Mouse (Mus musculus) midbrain, postnatal 0 days (tissue): ENCODE measurements around the gene Esr1. TPM values are rescaled to one million over a fixed set of nuclear protein-coding genes. Genes with fewer than 3 reads are reported as not detected.

ENCODE experiments used
- ATAC-seq: fragments of 200-750 bp; cut with Nextera tagmentation; 2 replicates; pipeline ENCODE4 v1.8.0; 2017; ENCODE audit warnings: moderate number of reproducible peaks, mild to moderate bottlenecking, moderate TSS enrichment, moderate library complexity; ENCODE audit not compliant: low FRiP score
- DNase-seq: peaks from one replicate; pipeline ENCODE4 v3.0.0-alpha.2; 2015; ENCODE audit warnings: low spot score
- H3K27ac ChIP-seq: fragments of 300-500 bp; sonication (generic); 2 replicates; pipeline ENCODE4 v1.5.1; 2014; ENCODE audit warnings: low read depth, mild to moderate bottlenecking, low read length, mixed read lengths
- H3K27me3 ChIP-seq: fragments of 300-500 bp; sonication (generic); 2 replicates; pipeline ENCODE4 v1.6.1; 2014; ENCODE audit warnings: low read length, control low read depth, mixed read lengths; ENCODE audit not compliant: insufficient read depth
- H3K36me3 ChIP-seq: fragments of 300-500 bp; sonication (generic); 2 replicates; pipeline ENCODE4 v1.6.1; 2014; ENCODE audit warnings: low read length, control low read depth, mixed read lengths; ENCODE audit not compliant: insufficient read depth
- H3K4me1 ChIP-seq: fragments of 300-500 bp; sonication (generic); 2 replicates; pipeline ENCODE4 v1.6.1; 2014; ENCODE audit warnings: mild to moderate bottlenecking, control low read depth, antibody characterized with exemption, low read length, mixed read lengths; ENCODE audit not compliant: insufficient read depth
- H3K4me2 ChIP-seq: fragments of 300-500 bp; sonication (generic); 2 replicates; pipeline ENCODE4 v1.6.1; 2014; ENCODE audit warnings: low read depth, mild to moderate bottlenecking, low read length, mixed read lengths; ENCODE audit not compliant: poor library complexity, severe bottlenecking
- H3K4me3 ChIP-seq: fragments of 300-500 bp; sonication (generic); 2 replicates; pipeline ENCODE4 v1.5.1; 2014; ENCODE audit warnings: low read depth, mild to moderate bottlenecking, low read length, moderate library complexity
- H3K9ac ChIP-seq: fragments of 300-500 bp; sonication (generic); replicated peaks from 2 replicates; pipeline ENCODE4 v1.6.1; 2014; ENCODE audit warnings: mild to moderate bottlenecking, low read length, moderate library complexity, mixed read lengths; ENCODE audit not compliant: poor library complexity, severe bottlenecking
- H3K9me3 ChIP-seq: fragments of 300-500 bp; sonication (generic); 2 replicates; pipeline ENCODE4 v1.6.1; 2016; ENCODE audit warnings: low read length, control low read depth
- CTCF ChIP-seq: IDR thresholded peaks from 2 replicates; pipeline ENCODE4 v1.5.1; 2016; ENCODE audit warnings: antibody characterized with exemption, mild to moderate bottlenecking
- WGBS: fragments of 180-500 bp; shearing (Covaris S2); extraction: QIAGEN DNeasy Blood & Tissue Kit; methylation state at CpG from one replicate; pipeline ENCODE4 v1.1.7; 2014; 5-methylcytosine and 5-hydroxymethylcytosine counted together
- polyA plus RNA-seq: library from polyadenylated mRNA; unstranded; fragments of >200 nt; fragmentation: Nextera tagmentation; extraction: Ambion mirVana; gene quantifications from 2 replicates; pipeline ENCODE4 v1.2.1, GENCODE M21; 2015
- total RNA-seq: library from RNA; depleted of rRNA; stranded (reverse); fragments of >200 nt; gene quantifications from 2 replicates; pipeline ENCODE4 v1.2.3, GENCODE M21; 2014; rRNA removed

Esr1 gene
- 0.71 and 1.1 TPM in 2 replicates for total RNA-seq
- 0.74 and 0.84 TPM in 2 replicates for polyA plus RNA-seq

DNA sequence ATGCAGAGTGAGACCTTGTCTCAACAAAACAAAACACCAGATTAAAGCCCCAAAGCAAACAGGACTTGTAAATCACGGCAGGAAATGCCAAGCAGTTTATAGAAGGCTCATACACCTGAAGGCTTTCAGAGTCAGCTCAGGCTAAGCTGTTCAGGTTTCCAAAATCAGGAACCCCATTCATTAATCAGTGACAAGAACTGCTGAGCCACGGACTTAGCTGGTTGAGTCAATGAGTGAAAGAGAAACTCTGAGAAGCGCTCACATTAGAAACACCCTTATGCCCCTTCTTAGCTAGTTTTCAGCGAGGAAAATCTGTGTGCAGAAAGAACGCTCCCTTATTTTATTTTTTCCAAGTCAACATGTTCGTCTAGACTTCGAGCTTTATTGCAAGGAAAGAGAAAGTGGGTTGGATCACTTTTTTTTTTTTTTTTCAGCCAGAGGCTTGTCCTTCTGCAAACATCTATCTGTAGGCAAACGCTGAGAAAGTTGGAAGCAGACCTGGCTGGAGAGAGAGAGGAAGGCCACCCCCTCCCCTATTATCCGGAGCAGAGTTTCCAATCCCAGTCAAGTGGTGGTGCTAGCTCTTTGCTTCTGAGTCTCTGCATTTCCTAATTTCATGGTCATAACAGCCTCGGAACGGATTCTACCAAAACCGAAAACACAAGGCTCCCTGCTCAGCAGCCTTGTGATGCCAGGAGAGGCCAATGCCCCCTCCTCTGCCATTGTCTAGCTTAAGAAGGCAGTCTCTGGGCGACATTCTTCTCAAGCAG is at the start of gene Esr1:
TSS of gene Esr1 (plus strand) at position 208 of the 770 bp plus-strand sequence.
- peak; percentile 47 for TF ChIP-seq CTCF
- ATAC-seq, result no peak
- no peak within 1 kb of the TSS for H3K4me2 ChIP-seq

DNA sequence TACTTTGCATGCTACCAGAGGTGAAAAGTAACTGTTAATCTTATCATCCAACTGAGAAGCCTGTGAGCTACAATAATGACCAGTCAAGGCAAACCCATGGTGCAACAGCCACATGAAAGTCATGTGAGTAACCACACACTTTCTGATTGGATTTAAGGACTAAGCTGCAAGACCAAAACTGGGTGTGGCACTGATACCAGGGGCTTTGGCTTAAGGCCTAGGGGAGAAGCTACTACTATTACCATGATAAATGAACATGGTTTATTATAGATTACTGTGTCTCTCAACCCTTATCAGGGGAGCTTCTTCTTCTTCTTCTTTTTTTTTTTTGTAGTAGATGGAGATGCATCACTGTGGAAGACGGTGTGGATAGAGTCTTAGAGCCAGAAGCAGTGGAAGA is 46.2 kb upstream of the Esr1 start:
- no peaks in the 10 kb centered on the region for H3K36me3 ChIP-seq
- no peak overlapping the region for H3K9ac ChIP-seq
- TF ChIP-seq CTCF, result no peak
- H3K27me3 ChIP-seq, result no peaks in the 10 kb centered on the region
- no peaks in the 10 kb centered on the region for H3K4me1 ChIP-seq
- 89% methylated on average over 1 of the region's 1 CpGs for WGBS
- H3K4me3 ChIP-seq, result no peak overlapping the region
- no peak for ATAC-seq
- no peak overlapping the region for H3K4me2 ChIP-seq
- DNase-seq, result no peak
- no peaks in the 10 kb centered on the region for H3K9me3 ChIP-seq
- H3K27ac ChIP-seq, result no peak overlapping the region

More for the DNA sequence above, at the start of gene Esr1:
- 44% methylated on average over 13 of the region's 13 CpGs for WGBS
- no peak within 1 kb of the TSS for H3K27ac ChIP-seq
- no peaks in the 10 kb centered on the region for H3K9me3 ChIP-seq
- DNase-seq, result no peak
- H3K36me3 ChIP-seq, result no peaks in the 10 kb centered on the region
- no peaks in the 10 kb centered on the region for H3K27me3 ChIP-seq
- H3K4me3 ChIP-seq, result 0 out of 2 replicates have a peak within 1 kb of the TSS, but pooled peaks have one; percentile 5
- H3K4me1 ChIP-seq, result no peaks in the 10 kb centered on the region
- H3K9ac ChIP-seq, result no peak within 1 kb of the TSS

DNA sequence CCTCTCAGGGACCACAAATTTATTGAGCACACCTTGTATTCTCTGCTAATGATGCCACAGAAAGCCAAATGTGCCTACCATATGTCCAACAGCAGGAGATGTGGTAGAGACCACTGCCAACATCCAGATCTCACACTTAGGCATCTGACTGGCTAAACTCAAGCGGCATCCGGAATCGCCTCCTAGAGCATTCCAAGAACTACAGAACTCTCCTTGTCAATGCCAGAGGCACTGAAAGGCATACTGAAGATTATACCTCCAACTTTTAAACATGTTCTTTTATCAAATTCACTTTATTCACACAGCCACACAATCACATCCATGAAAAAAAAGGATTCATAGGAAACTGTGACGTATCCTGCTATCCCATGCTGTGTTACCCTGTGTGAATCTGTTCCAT is 40.6 kb upstream of the Esr1 start:
- H3K4me1 ChIP-seq, result no peaks in the 10 kb centered on the region
- H3K4me2 ChIP-seq, result no peak overlapping the region
- TF ChIP-seq CTCF, result no peak
- DNase-seq, result no peak
- H3K36me3 ChIP-seq, result no peaks in the 10 kb centered on the region
- no peaks in the 10 kb centered on the region for H3K9me3 ChIP-seq
- no peak overlapping the region for H3K4me3 ChIP-seq
- H3K9ac ChIP-seq, result no peak overlapping the region
- no peak overlapping the region for H3K27ac ChIP-seq
- no peak for ATAC-seq
- 82% methylated on average over 4 of the region's 4 CpGs for WGBS
- H3K27me3 ChIP-seq, result no peaks in the 10 kb centered on the region

DNA sequence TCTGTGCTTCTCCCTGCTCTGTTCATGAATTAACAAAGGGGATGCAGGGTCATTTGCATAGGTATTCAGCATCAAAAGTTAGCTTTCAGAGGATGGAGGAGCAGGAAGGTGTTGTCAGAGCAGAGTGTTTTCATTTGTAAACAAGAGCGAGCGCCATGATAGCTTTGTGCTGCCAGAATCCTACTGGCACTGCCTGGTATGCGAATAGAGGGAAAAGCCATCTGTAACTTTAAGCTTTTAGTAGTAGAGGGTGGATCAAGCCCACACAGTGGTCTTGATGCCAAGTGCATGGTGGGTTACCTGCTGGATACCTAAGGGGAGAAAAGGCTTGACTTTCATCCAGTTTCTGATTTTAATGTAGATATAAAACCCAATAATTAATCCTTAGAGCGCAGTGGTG is 40.1 kb upstream of the Esr1 start:
- Histone ChIP-seq H3K36me3 (no peaks in the 10 kb centered on the region), H3K27ac (no peak overlapping the region), H3K9me3 (no peaks in the 10 kb centered on the region), H3K4me3 (no peak overlapping the region), H3K9ac (no peak overlapping the region), H3K27me3 (no peaks in the 10 kb centered on the region), H3K4me1 (no peaks in the 10 kb centered on the region), H3K4me2 (no peak overlapping the region)
- ATAC-seq (no peak), DNase-seq (no peak)
- no peak for TF ChIP-seq CTCF
- 72% methylated on average over 4 of the region's 4 CpGs for WGBS

DNA sequence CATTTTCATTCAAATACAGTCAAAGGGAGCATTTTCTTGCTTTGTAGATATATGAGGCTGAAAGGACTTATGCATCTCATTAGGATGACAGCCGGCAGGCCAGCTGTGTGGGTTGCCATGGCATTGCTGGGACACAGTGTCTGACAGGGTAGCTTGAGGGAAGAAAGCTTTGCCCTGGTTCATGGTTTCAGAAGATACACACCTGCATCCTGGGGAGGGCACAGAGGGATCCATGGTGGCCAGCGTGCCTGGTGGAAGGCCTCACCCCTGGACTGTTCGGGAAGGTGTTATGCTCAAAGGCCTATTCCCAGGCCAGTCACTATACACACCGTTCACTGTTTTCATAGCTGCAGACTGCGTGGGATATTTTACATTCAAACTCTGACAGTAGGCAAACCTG is 29.5 kb upstream of the Esr1 start:
- 59% methylated on average over 5 of the region's 5 CpGs for WGBS
- Histone ChIP-seq H3K36me3 (no peaks in the 10 kb centered on the region), H3K9me3 (no peaks in the 10 kb centered on the region), H3K27me3 (no peaks in the 10 kb centered on the region), H3K27ac (no peak overlapping the region), H3K9ac (no peak overlapping the region), H3K4me2 (no peak overlapping the region), H3K4me3 (no peak overlapping the region), H3K4me1 (no peaks in the 10 kb centered on the region)
- DNase-seq, result peak; percentile 61
- TF ChIP-seq CTCF, result no peak
- ATAC-seq, result peak; percentile 68; the same call in 1 of the 2 replicates

DNA sequence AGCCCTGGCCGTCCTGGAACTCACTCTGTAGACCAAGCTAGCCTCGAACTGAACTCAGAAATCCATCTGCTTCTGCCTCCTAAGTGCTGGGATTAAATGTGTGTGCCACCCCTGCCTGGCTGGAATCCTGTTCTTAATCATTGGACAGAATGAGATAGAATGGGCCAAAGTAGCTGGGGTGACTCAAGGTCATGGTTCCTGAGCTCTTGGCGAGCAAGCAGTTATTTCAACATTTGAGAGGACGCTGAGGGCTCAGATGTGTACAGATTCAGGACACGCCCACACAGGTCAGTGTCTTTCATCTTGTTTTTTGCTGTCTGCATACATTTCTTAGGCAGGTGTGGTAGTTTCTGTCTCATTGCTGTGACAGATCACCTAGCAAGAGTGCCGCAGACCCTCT is 24.7 kb upstream of the Esr1 start:
- no peaks in the 10 kb centered on the region for H3K9me3 ChIP-seq
- H3K27me3 ChIP-seq, result no peaks in the 10 kb centered on the region
- DNase-seq (no peak), ATAC-seq (no peak)
- no peaks in the 10 kb centered on the region for H3K4me1 ChIP-seq
- H3K27ac ChIP-seq, result no peak overlapping the region
- no peak overlapping the region for H3K4me3 ChIP-seq
- WGBS, result 88% methylated on average over 6 of the region's 6 CpGs
- no peak for TF ChIP-seq CTCF
- no peak overlapping the region for H3K9ac ChIP-seq
- H3K36me3 ChIP-seq, result no peaks in the 10 kb centered on the region
- no peak overlapping the region for H3K4me2 ChIP-seq
